8 mouse cellular contexts compared by ENCODE assay signal in the genomic region with DNA sequence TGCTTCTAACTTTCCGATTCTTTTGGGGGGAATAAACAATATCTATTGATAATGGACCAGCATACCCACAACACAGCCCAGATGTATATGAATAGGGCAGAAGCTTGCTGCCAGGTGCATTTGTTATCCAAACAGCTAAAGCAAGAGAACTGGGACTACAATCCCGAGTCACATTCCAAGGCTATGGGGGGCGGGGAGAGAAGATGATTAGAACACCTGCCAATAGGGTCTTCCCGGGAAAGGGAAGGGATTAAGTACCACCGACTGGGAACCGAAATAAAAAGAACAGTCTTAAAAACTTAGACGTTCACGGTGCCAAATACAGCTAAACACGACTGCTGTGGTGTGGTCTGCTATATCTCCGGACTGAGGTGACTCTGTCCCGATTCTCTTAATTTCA. TPM values are rescaled to one million over a fixed set of nuclear protein-coding genes. Genes with fewer than 3 reads are reported as not detected.
DNase-seq lines count a peak whose midpoint lies in the region; ATAC-seq and TF ChIP-seq lines count a peak whose summit lies in the region.

No protein-coding gene starts in this region.

- H3K4me1 ChIP-seq in neural tube, embryonic 11.5 days (ENCODE audit: control insufficient read depth, insufficient read depth, low read length), result peaks cover 12% of the 10 kb centered on the region; the same call in 1 of the 2 replicates
- peaks cover 14% of the 10 kb centered on the region for H3K4me1 ChIP-seq in intestine, embryonic 16.5 days (ENCODE audit: control insufficient read depth, insufficient read depth, low read length)
- H3K4me1 ChIP-seq in olfactory bulb, adult 2 months (ENCODE audit: control insufficient read depth, insufficient read depth, low read length), result peaks cover 5% of the 10 kb centered on the region

- no peak for ATAC-seq in neural tube, embryonic 11.5 days (ENCODE audit: insufficient read depth, low FRiP score, low TSS enrichment)
- no peak for ATAC-seq in intestine, embryonic 16.5 days

- H3K9ac ChIP-seq in neural tube, embryonic 11.5 days (ENCODE audit: low read length), result peak overlapping the region; percentile 97
- H3K9ac ChIP-seq in intestine, embryonic 16.5 days (ENCODE audit: low read depth, low read length), result peak overlapping the region; percentile 81

- no peak for TF ChIP-seq POLR2A in olfactory bulb, adult 2 months (IDR thresholded peaks at IDR 0.05; ENCODE audit: insufficient read depth, low read depth, low read length)

- H3K9me3 ChIP-seq in neural tube, embryonic 11.5 days (ENCODE audit: control insufficient read depth, low read length), result no peaks in the 10 kb centered on the region
- no peaks in the 10 kb centered on the region for H3K9me3 ChIP-seq in intestine, embryonic 16.5 days (ENCODE audit: control insufficient read depth, low read length)

- WGBS in neural tube, embryonic 11.5 days, result 4% methylated on average over 11 of the region's 11 CpGs
- 2% methylated on average over 11 of the region's 11 CpGs for WGBS in intestine, embryonic 16.5 days
- 1% methylated on average over 11 of the region's 11 CpGs for WGBS in olfactory bulb, adult 2 months

- no peaks in the 10 kb centered on the region for H3K36me3 ChIP-seq in neural tube, embryonic 11.5 days (ENCODE audit: control insufficient read depth, insufficient read depth, low read length)
- no peaks in the 10 kb centered on the region for H3K36me3 ChIP-seq in intestine, embryonic 16.5 days (ENCODE audit: control insufficient read depth, insufficient read depth, low read length)

- H3K27me3 ChIP-seq in neural tube, embryonic 11.5 days (ENCODE audit: control insufficient read depth, insufficient read depth, low read length), result no peaks in the 10 kb centered on the region
- no peaks in the 10 kb centered on the region for H3K27me3 ChIP-seq in intestine, embryonic 16.5 days (replicated peaks; ENCODE audit: control insufficient read depth, insufficient read depth, low read length)

- intact Hi-C loops in left cerebral cortex, postnatal 14 days (cut with DNase I), result loop anchor here (5.0 kb wide), 1 partner anchor 57 kb away; no protein-coding TSS in a partner anchor

- peak overlapping the region; percentile 91 for H3K4me3 ChIP-seq in neural tube, embryonic 11.5 days (ENCODE audit: low read depth, low read length)
- H3K4me3 ChIP-seq in intestine, embryonic 16.5 days (ENCODE audit: low read length), result peak overlapping the region; percentile 83
- H3K4me3 ChIP-seq in olfactory bulb, adult 2 months (ENCODE audit: insufficient read depth, low read depth, low read length), result peak overlapping the region; percentile 80

- H3K27ac ChIP-seq in neural tube, embryonic 11.5 days (ENCODE audit: low read depth, low read length), result peak overlapping the region; percentile 100
- H3K27ac ChIP-seq in intestine, embryonic 16.5 days (ENCODE audit: low read length), result peak overlapping the region; percentile 100
- peak overlapping the region; percentile 54; the same call in 1 of the 2 replicates for H3K27ac ChIP-seq in olfactory bulb, adult 2 months (ENCODE audit: insufficient read depth, low read depth, low read length)

- H3K4me2 ChIP-seq in neural tube, embryonic 11.5 days (ENCODE audit: low read depth), result peak overlapping the region; percentile 93
- peak overlapping the region; percentile 76 for H3K4me2 ChIP-seq in intestine, embryonic 16.5 days (ENCODE audit: low read depth, low read length)

- peak; percentile 8 for DNase-seq in adrenal gland, postnatal 10 days
- DNase-seq in adrenal gland, postnatal 25 days, result no peak
- no peak for DNase-seq in neural tube, embryonic 11.5 days (ENCODE audit: low spot score)
- DNase-seq in neural tube, embryonic 10.5 days (ENCODE audit: extremely low spot score, low spot score), result no peak
- DNase-seq in layer of hippocampus, postnatal 14 days (ENCODE audit: low spot score in 2 of 2), result no peak
- DNase-seq in left cerebral cortex, postnatal 14 days (ENCODE audit: low spot score in 2 of 2), result no peak

- TF ChIP-seq CTCF in olfactory bulb, adult 2 months (IDR thresholded peaks at IDR 0.05; ENCODE audit: insufficient read depth, low read depth, low read length), result no peak

RNA-seq across cellular contexts. Expression of gene Ctcf, which starts 0.9 kb away (rescaled TPM):
- total RNA-seq in adrenal gland, postnatal 10 days (2021), result 10 to 100 TPM; 53.0 to 62.3 TPM
- total RNA-seq in adrenal gland, postnatal 25 days (2021), result 61.5 and 74.2 TPM in 2 replicates
- 98.5 and 111 TPM in 2 replicates for polyA plus RNA-seq in neural tube, embryonic 11.5 days (2014; fragmentation: Nextera tagmentation; extraction: Ambion mirVana)
- polyA plus RNA-seq in intestine, embryonic 16.5 days (2015; fragmentation: Nextera tagmentation; extraction: Ambion mirVana), result 73.7 and 86.4 TPM in 2 replicates
- polyA plus RNA-seq in olfactory bulb, adult 2 months (2012; ENCODE audit: insufficient read depth, insufficient read length, low replicate concordance, missing spikeins), result 898 TPM in 1 of 2 replicates, not detected in the other
- 10 to 100 TPM; 60.4 to 64.1 TPM for total RNA-seq in layer of hippocampus, postnatal 14 days (2021)
- 10 to 100 TPM; 57.5 to 58.9 TPM for total RNA-seq in left cerebral cortex, postnatal 14 days (2021)

RNA-seq across cellular contexts. Expression of gene Agrp, which starts 1.7 kb away (rescaled TPM):
- total RNA-seq in adrenal gland, postnatal 10 days (2021), result 1 to 10 TPM in 1 of 2 experiments, under 1 TPM in 1; 0.97 to 1.3 TPM
- 1.2 TPM in 1 of 2 replicates, not detected in the other for total RNA-seq in adrenal gland, postnatal 25 days (2021)
- polyA plus RNA-seq in neural tube, embryonic 11.5 days (2014; fragmentation: Nextera tagmentation; extraction: Ambion mirVana), result 0.66 and 2.1 TPM in 2 replicates
- 0.66 and 0.92 TPM in 2 replicates for polyA plus RNA-seq in intestine, embryonic 16.5 days (2015; fragmentation: Nextera tagmentation; extraction: Ambion mirVana)
- polyA plus RNA-seq in olfactory bulb, adult 2 months (2012; ENCODE audit: insufficient read depth, insufficient read length, low replicate concordance, missing spikeins), result not detected in 2 replicates
- not detected for total RNA-seq in layer of hippocampus, postnatal 14 days (2021)
- under 1 TPM in 1 of 2 experiments, not detected in 1; 0.51 TPM for total RNA-seq in left cerebral cortex, postnatal 14 days (2021)

RNA-seq across cellular contexts. Expression of gene Ripor1, which starts 30.4 kb away (rescaled TPM):
- total RNA-seq in adrenal gland, postnatal 10 days (2021), result 10 to 100 TPM; 30.4 to 34.5 TPM
- total RNA-seq in adrenal gland, postnatal 25 days (2021), result 27.7 and 33.5 TPM in 2 replicates
- 19.3 and 20.3 TPM in 2 replicates for polyA plus RNA-seq in neural tube, embryonic 11.5 days (2014; fragmentation: Nextera tagmentation; extraction: Ambion mirVana)
- polyA plus RNA-seq in intestine, embryonic 16.5 days (2015; fragmentation: Nextera tagmentation; extraction: Ambion mirVana), result 17.1 and 17.8 TPM in 2 replicates
- polyA plus RNA-seq in olfactory bulb, adult 2 months (2012; ENCODE audit: insufficient read depth, insufficient read length, low replicate concordance, missing spikeins), result not detected in 2 replicates
- total RNA-seq in layer of hippocampus, postnatal 14 days (2021), result 10 to 100 TPM; 81.6 to 86.9 TPM
- 10 to 100 TPM; 81.0 to 81.3 TPM for total RNA-seq in left cerebral cortex, postnatal 14 days (2021)

RNA-seq across cellular contexts. Expression of gene Carmil2, which starts 50.6 kb away (rescaled TPM):
- 1 to 10 TPM; 3.6 to 4.5 TPM for total RNA-seq in adrenal gland, postnatal 10 days (2021)
- 1.4 and 2.4 TPM in 2 replicates for total RNA-seq in adrenal gland, postnatal 25 days (2021)
- 4.6 and 5.0 TPM in 2 replicates for polyA plus RNA-seq in neural tube, embryonic 11.5 days (2014; fragmentation: Nextera tagmentation; extraction: Ambion mirVana)
- 0.64 and 0.79 TPM in 2 replicates for polyA plus RNA-seq in intestine, embryonic 16.5 days (2015; fragmentation: Nextera tagmentation; extraction: Ambion mirVana)
- polyA plus RNA-seq in olfactory bulb, adult 2 months (2012; ENCODE audit: insufficient read depth, insufficient read length, low replicate concordance, missing spikeins), result 218 TPM in 1 of 2 replicates, not detected in the other
- total RNA-seq in layer of hippocampus, postnatal 14 days (2021), result 10 to 100 TPM; 64.7 to 68.4 TPM
- 10 to 100 TPM; 55.4 to 56.2 TPM for total RNA-seq in left cerebral cortex, postnatal 14 days (2021)
